Mouse (Mus musculus) myocyte (in vitro differentiated cells): ENCODE measurements around the gene Gm28635. TPM values are rescaled to one million over a fixed set of nuclear protein-coding genes. Genes with fewer than 3 reads are reported as not detected.

Experiments used
- H3K27me3 ChIP-seq: one replicate; pipeline ENCODE4 v1.6.1; 2011; ENCODE audit not compliant: control insufficient read depth, insufficient read depth, insufficient read length
- H3K36me3 ChIP-seq: one replicate; pipeline ENCODE4 v1.6.1; 2011; ENCODE audit not compliant: control insufficient read depth, insufficient read depth
- H3K4me2 ChIP-seq: one replicate; pipeline ENCODE4 v1.6.1; 2011; ENCODE audit warnings: low read depth, control low read depth
- H3K4me3 ChIP-seq: one replicate; pipeline ENCODE4 v1.5.1; 2011; ENCODE audit warnings: mild to moderate bottlenecking, control low read depth, moderate library complexity
- H3K79me2 ChIP-seq: one replicate; pipeline ENCODE4 v1.6.1; 2011; ENCODE audit not compliant: control insufficient read depth, insufficient read depth
- H3ac ChIP-seq: one replicate; pipeline ENCODE4 v1.6.1; 2011; ENCODE audit not compliant: control insufficient read depth, insufficient read length
- CEBPB ChIP-seq: IDR thresholded peaks from 2 replicates; pipeline ENCODE4 v1.6.1; 2011; ENCODE audit warnings: mild to moderate bottlenecking, moderate library complexity; ENCODE audit not compliant: poor library complexity, insufficient read depth, severe bottlenecking
- E2F4 ChIP-seq: IDR thresholded peaks from one replicate; pipeline ENCODE4 v1.6.1; 2011; ENCODE audit warnings: mild to moderate bottlenecking, control low read depth, moderate library complexity; ENCODE audit not compliant: insufficient read depth
- MAX ChIP-seq: IDR thresholded peaks from one replicate; pipeline ENCODE4 v1.6.1; 2011; ENCODE audit warnings: low read depth, mild to moderate bottlenecking, control low read depth
- MYOD1 ChIP-seq, 3 experiments: IDR thresholded peaks; one replicate each; pipeline ENCODE4 v1.6.1; 2011; ENCODE audit warnings: control low read depth in 2 of 3, low read depth in 2 of 3, mild to moderate bottlenecking in 2 of 3, moderate library complexity in 1 of 3; ENCODE audit not compliant: insufficient read length in 2 of 3, control insufficient read depth in 1 of 3
- MYOG ChIP-seq, 3 experiments: IDR thresholded peaks; one replicate each; pipeline ENCODE4 v1.6.1; 2011; ENCODE audit warnings: control low read depth in 2 of 3, low read depth in 2 of 3, mild to moderate bottlenecking in 2 of 3; ENCODE audit not compliant: insufficient read length in 2 of 3, control insufficient read depth in 1 of 3, insufficient read depth in 1 of 3
- POLR2A ChIP-seq: IDR thresholded peaks from one replicate; pipeline ENCODE4 v1.6.1; 2011; ENCODE audit warnings: low read depth, mild to moderate bottlenecking, control low read depth, moderate library complexity; ENCODE audit not compliant: insufficient read length
- POLR2AphosphoS2 ChIP-seq: IDR thresholded peaks from one replicate; pipeline ENCODE4 v1.6.1; 2011; ENCODE audit warnings: low read depth, control low read depth; ENCODE audit not compliant: insufficient read length
- REST ChIP-seq: IDR thresholded peaks from one replicate; pipeline ENCODE4 v1.6.1; 2011; ENCODE audit warnings: mild to moderate bottlenecking, control low read depth, moderate library complexity; ENCODE audit not compliant: insufficient read depth, insufficient read length
- SRF ChIP-seq: IDR thresholded peaks from one replicate; pipeline ENCODE4 v1.6.1; 2011; ENCODE audit warnings: low read depth; ENCODE audit not compliant: control insufficient read depth, insufficient read length
- TCF12 ChIP-seq: IDR thresholded peaks from one replicate; pipeline ENCODE4 v1.6.1; 2011; ENCODE audit warnings: mild to moderate bottlenecking, control low read depth; ENCODE audit not compliant: poor library complexity, insufficient read depth, severe bottlenecking
- TCF3 ChIP-seq: IDR thresholded peaks from one replicate; pipeline ENCODE4 v1.6.1; 2011; ENCODE audit warnings: low read depth, control low read depth; ENCODE audit not compliant: insufficient read length
- USF1 ChIP-seq: IDR thresholded peaks from one replicate; pipeline ENCODE4 v1.6.1; 2011; ENCODE audit warnings: low read depth, mild to moderate bottlenecking, control low read depth, moderate library complexity
- polyA plus RNA-seq: library from polyadenylated mRNA; unstranded; fragments of >200 nt; fragmentation: generic; extraction: Trizol; gene quantifications from one replicate; pipeline ENCODE4 v1.2.1, GENCODE M21; 2012; ENCODE audit warnings: missing spikeins

Gene Gm28635
- polyA plus RNA-seq, 1 experiment, result not detected

DNA sequence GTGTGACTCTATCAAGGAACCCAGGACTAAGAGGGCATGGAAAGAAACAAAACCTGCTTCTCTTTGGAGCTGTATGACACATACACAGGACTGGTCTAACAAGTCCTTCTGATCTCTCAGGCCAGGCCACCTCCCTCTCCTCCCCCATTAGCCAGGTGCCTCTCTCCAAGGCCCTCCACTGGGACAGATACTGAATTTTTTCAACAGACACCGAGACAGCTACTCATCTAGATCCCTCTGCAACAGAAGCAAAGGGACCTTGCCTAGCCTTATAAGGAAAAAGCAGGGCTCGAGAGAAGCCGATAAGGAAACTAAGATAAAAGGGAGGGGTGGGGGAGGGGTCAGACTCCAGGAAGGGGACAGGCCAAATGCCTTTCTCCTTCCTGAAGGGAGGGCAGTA, 44.8 kb downstream of the Gm28635 start:
- peak overlapping the region; percentile 100 for H3K4me2 ChIP-seq
- no peaks in the 10 kb centered on the region for H3K27me3 ChIP-seq
- H3K4me3 ChIP-seq, result no peak overlapping the region
- TF ChIP-seq USF1, result no peak
- no peak for TF ChIP-seq MYOG (IDR thresholded peaks at IDR 0.05; ENCODE audit: control insufficient read depth in 1 of 3, insufficient read depth in 1 of 3, insufficient read length in 2 of 3, low read depth in 2 of 3)
- TF ChIP-seq POLR2A, result no peak
- TF ChIP-seq MYOD1 (IDR thresholded peaks at IDR 0.05; ENCODE audit: control insufficient read depth in 1 of 3, insufficient read length in 2 of 3, low read depth in 2 of 3), result no peak
- no peak for TF ChIP-seq CEBPB
- no peak for TF ChIP-seq TCF12
- no peak for TF ChIP-seq REST
- no peak for TF ChIP-seq E2F4
- no peak for TF ChIP-seq POLR2AphosphoS2
- no peak for TF ChIP-seq MAX
- H3K36me3 ChIP-seq, result no peaks in the 10 kb centered on the region
- peaks cover 94% of the 10 kb centered on the region for H3K79me2 ChIP-seq
- no peak overlapping the region for H3ac ChIP-seq

DNA sequence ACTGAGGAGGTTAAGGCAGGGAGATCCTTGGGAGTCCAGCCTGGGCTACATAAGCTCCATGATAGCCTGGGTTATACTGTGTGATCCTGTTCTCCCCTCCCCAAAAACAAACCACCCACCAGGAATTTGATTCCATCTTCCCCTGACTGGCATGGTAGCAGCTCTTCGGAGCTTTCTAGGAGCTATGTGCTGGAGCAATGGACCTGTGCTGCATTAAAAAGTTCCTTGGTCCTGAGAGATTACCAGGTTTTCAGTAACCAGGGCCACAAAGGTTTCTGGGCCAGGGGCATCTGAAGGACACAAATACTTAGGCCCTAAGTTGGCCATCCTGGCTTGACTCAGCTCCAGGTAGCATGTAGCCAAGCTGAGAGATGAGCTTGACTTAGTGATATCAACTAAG, 45.8 kb downstream of the Gm28635 start:
- no peak for TF ChIP-seq POLR2A
- no peak for TF ChIP-seq TCF12
- no peak for TF ChIP-seq CEBPB
- no peak for TF ChIP-seq SRF
- no peak for TF ChIP-seq MYOD1 (IDR thresholded peaks at IDR 0.05; ENCODE audit: control insufficient read depth in 1 of 3, insufficient read length in 2 of 3, low read depth in 2 of 3)
- no peak for TF ChIP-seq POLR2AphosphoS2
- TF ChIP-seq MAX, result no peak
- no peak for TF ChIP-seq MYOG (IDR thresholded peaks at IDR 0.05; ENCODE audit: control insufficient read depth in 1 of 3, insufficient read depth in 1 of 3, insufficient read length in 2 of 3, low read depth in 2 of 3)
- no peak for TF ChIP-seq USF1
- no peak for TF ChIP-seq E2F4
- TF ChIP-seq TCF3, result no peak

DNA sequence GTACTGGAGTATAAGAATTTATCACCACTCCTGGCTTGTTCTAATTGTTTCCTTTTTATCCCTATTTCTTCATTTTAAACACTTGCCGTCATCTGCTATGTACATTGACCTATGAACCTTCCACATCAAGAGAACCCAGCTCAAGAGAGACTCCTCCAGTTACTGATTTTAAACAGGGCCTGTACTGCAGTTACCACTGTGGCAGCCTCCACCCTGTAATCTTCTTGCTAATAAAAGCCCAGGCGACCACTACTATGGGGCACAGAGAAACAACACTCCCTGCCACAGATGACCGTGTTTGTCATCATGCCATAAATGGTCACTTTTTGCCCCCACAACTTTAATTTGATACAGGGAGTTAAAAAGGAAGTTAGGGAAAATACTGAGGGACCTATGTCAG, 50.8 kb downstream of the Gm28635 start:
- no peak for TF ChIP-seq REST
- no peak for TF ChIP-seq USF1
- TF ChIP-seq MYOG (IDR thresholded peaks at IDR 0.05; ENCODE audit: control insufficient read depth in 1 of 3, insufficient read depth in 1 of 3, insufficient read length in 2 of 3, low read depth in 2 of 3), result no peak
- no peak for TF ChIP-seq POLR2A
- no peak for TF ChIP-seq E2F4
- no peak for TF ChIP-seq TCF3
- no peak for TF ChIP-seq SRF
- TF ChIP-seq CEBPB, result no peak
- Histone ChIP-seq H3K79me2 (peaks cover 100% of the 10 kb centered on the region), H3K36me3 (peaks cover 6% of the 10 kb centered on the region), H3K27me3 (no peaks in the 10 kb centered on the region), H3ac (no peak overlapping the region), H3K4me3 (no peak overlapping the region), H3K4me2 (peak overlapping the region; percentile 24)

More for the DNA sequence above, 45.8 kb downstream of the Gm28635 start:
- Histone ChIP-seq H3K36me3 (no peaks in the 10 kb centered on the region), H3ac (no peak overlapping the region), H3K4me2 (no peak overlapping the region), H3K4me3 (no peak overlapping the region), H3K79me2 (peaks cover 94% of the 10 kb centered on the region), H3K27me3 (no peaks in the 10 kb centered on the region)

DNA sequence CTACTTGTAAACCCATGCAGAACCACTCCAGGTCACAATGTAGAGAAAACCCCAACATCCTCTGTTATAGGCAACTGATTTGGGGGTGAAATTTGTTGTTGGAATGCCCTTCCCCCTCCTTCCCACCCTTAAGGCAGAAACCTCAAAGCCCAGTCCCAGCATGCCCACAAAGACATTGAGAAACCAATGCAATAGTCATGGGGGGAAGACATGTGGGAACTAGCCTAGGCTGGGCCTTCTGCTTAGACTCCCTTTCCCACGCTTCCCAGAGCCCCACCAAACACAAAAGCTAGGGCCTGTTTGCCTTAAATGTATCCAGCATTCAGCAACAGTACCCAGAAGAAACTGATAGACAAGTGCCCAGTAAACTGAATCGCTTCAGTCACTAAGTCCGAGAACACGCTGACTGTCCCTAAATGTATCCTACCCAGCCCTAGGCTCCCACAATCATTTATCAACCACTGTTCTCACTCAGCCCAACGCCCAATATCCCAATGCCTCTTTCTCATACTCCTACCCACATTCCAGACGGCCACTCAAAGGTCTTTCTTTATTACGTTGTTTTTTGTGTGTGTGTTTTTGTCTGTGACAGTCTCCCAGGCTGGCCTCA, 51.4 kb downstream of the Gm28635 start:
- Histone ChIP-seq H3K4me2 (peak overlapping the region; percentile 24), H3K79me2 (peaks cover 100% of the 10 kb centered on the region), H3ac (no peak overlapping the region), H3K4me3 (no peak overlapping the region), H3K36me3 (peaks cover 12% of the 10 kb centered on the region), H3K27me3 (no peaks in the 10 kb centered on the region)
- TF ChIP-seq TCF12 (no peak), USF1 (no peak), REST (no peak), TCF3 (no peak), CEBPB (no peak), MYOG (IDR thresholded peaks at IDR 0.05; ENCODE audit: control insufficient read depth in 1 of 3, insufficient read depth in 1 of 3, insufficient read length in 2 of 3, low read depth in 2 of 3) (no peak), POLR2A (no peak), POLR2AphosphoS2 (no peak), E2F4 (no peak), SRF (no peak), MYOD1 (IDR thresholded peaks at IDR 0.05; ENCODE audit: control insufficient read depth in 1 of 3, insufficient read length in 2 of 3, low read depth in 2 of 3) (no peak), MAX (no peak)
